27 mouse cellular contexts compared by ENCODE assay signal in genomic region chr3:36530781-36531180, GRCm38 (mm10). TPM values are rescaled to one million over a fixed set of nuclear protein-coding genes. Genes with fewer than 3 reads are reported as not detected.
DNase-seq lines count a peak whose midpoint lies in the region; ATAC-seq and TF ChIP-seq lines count a peak whose summit lies in the region.
"Had no signal": no experiment of that assay in that cellular context is flagged by ENCODE, and none has a peak within 500 bp of the region (broad histone marks: within the 10 kb centered on the region; RNA-seq: fewer than 3 reads in every experiment).

No protein-coding gene starts in this region.

- no peaks in the 10 kb centered on the region for H3K36me3 ChIP-seq in heart, postnatal 0 days (replicated peaks; ENCODE audit: control insufficient read depth, insufficient read depth, low read length)
- no peaks in the 10 kb centered on the region for H3K36me3 ChIP-seq in kidney, embryonic 14.5 days (ENCODE audit: control insufficient read depth, insufficient read depth, low read length)
- H3K36me3 ChIP-seq: hindbrain, embryonic 15.5 days; limb, embryonic 13.5 days; liver, embryonic 13.5 days; stomach, embryonic 15.5 days had no signal

- peak overlapping the region; percentile 79 for H3K27ac ChIP-seq in heart, postnatal 0 days (ENCODE audit: low read depth)
- H3K27ac ChIP-seq in kidney, embryonic 14.5 days (ENCODE audit: low read depth, low read length), result no peak overlapping the region
- H3K27ac ChIP-seq: gastrocnemius, adult 2 months; hindbrain, embryonic 15.5 days; layer of hippocampus, adult 2 months; limb, embryonic 13.5 days; liver, embryonic 13.5 days; stomach, embryonic 15.5 days had no signal

- H3K4me2 ChIP-seq in heart, postnatal 0 days (ENCODE audit: low read depth, low read length), result peak overlapping the region; percentile 10
- H3K4me2 ChIP-seq in kidney, embryonic 14.5 days (replicated peaks; ENCODE audit: low read depth, low read length), result no peak overlapping the region
- H3K4me2 ChIP-seq: hindbrain, embryonic 15.5 days; liver, embryonic 13.5 days; midbrain, embryonic 11.5 days had no signal

- peaks cover 27% of the 10 kb centered on the region for H3K4me1 ChIP-seq in heart, postnatal 0 days (ENCODE audit: control insufficient read depth, insufficient read depth)
- H3K4me1 ChIP-seq in kidney, embryonic 14.5 days (ENCODE audit: control insufficient read depth, insufficient read depth, low read length), result no peaks in the 10 kb centered on the region

- no peaks in the 10 kb centered on the region for H3K27me3 ChIP-seq in heart, postnatal 0 days (ENCODE audit: control insufficient read depth, insufficient read depth, low read length)
- H3K27me3 ChIP-seq in kidney, embryonic 14.5 days (ENCODE audit: control insufficient read depth, insufficient read depth, low read length), result no peaks in the 10 kb centered on the region
- H3K27me3 ChIP-seq: hindbrain, embryonic 15.5 days; stomach, embryonic 15.5 days had no signal

- peak; percentile 59 for ATAC-seq in heart, postnatal 0 days (ENCODE audit: insufficient read depth, low read depth)
- ATAC-seq in kidney, embryonic 14.5 days (ENCODE audit: low FRiP score, low TSS enrichment), result no peak

- intact Hi-C loops in heart, postnatal 25 days (cut with DNase I), result no loop called here
- intact Hi-C loops in gastrocnemius, postnatal 14 days (cut with DNase I; ENCODE audit: low total_unique reads), result no loop called here

- no peaks in the 10 kb centered on the region for H3K9me3 ChIP-seq in heart, postnatal 0 days (replicated peaks; ENCODE audit: control insufficient read depth, low read length)
- 0 out of 2 replicates have a peak, but pooled peaks cover 3% of the 10 kb centered on the region for H3K9me3 ChIP-seq in kidney, embryonic 14.5 days (ENCODE audit: control insufficient read depth, low read length)
- H3K9me3 ChIP-seq: hindbrain, embryonic 15.5 days; limb, embryonic 13.5 days; liver, embryonic 13.5 days; stomach, embryonic 15.5 days had no signal

- TF ChIP-seq CTCF in heart, postnatal 0 days (IDR thresholded peaks at IDR 0.05; ENCODE audit: low read depth), result no peak

- no peak for TF ChIP-seq EP300 in heart, postnatal 0 days (IDR thresholded peaks at IDR 0.05; ENCODE audit: low read depth)

- DNase-seq in heart, adult 11 months, result peak; percentile 80
- DNase-seq in heart, postnatal 25 days (ENCODE audit: low spot score), result no peak
- no peak for DNase-seq in heart, postnatal 0 days (ENCODE audit: low spot score)
- DNase-seq in heart, postnatal 4 days, result no peak
- DNase-seq in 3134 (ENCODE audit: extremely low read depth, insufficient read length, low spot score) (peak; percentile 21), ES-CJ7 (ENCODE audit: low read depth, low spot score) (peak; percentile 44)
- no peak for DNase-seq in gastrocnemius, postnatal 14 days
- DNase-seq: adrenal gland, postnatal 36 days; cerebellum, adult 11 months; gastrocnemius, adult 2 months; kidney, adult 8-10 months; kidney, postnatal 25 days; layer of hippocampus, postnatal 36 days; liver, embryonic 13.5 days; thymus, postnatal 25 days had no signal

- no peak overlapping the region for H3K9ac ChIP-seq in heart, postnatal 0 days (replicated peaks; ENCODE audit: low read depth, low read length)
- no peak overlapping the region for H3K9ac ChIP-seq in kidney, embryonic 14.5 days (ENCODE audit: low read depth, low read length)
- H3K9ac ChIP-seq: hindbrain, embryonic 15.5 days; limb, embryonic 13.5 days; liver, embryonic 13.5 days; stomach, embryonic 15.5 days had no signal

- no peak overlapping the region for H3K4me3 ChIP-seq in heart, postnatal 0 days (ENCODE audit: low read depth, low read length)
- no peak overlapping the region for H3K4me3 ChIP-seq in kidney, embryonic 14.5 days (ENCODE audit: low read length)
- H3K4me3 ChIP-seq: gastrocnemius, adult 2 months; hindbrain, embryonic 15.5 days; layer of hippocampus, adult 2 months; liver, embryonic 13.5 days; stomach, embryonic 15.5 days had no signal

- 30% methylated on average over 5 of the region's 5 CpGs for WGBS in heart, postnatal 0 days
- WGBS in kidney, embryonic 14.5 days, result 81% methylated on average over 5 of the region's 5 CpGs

RNA-seq across cellular contexts. Expression of gene Gm11549, which starts 9.2 kb away (rescaled TPM):
- not detected for total RNA-seq in heart, postnatal 25 days (2021)
- 0.66 TPM in 1 of 2 replicates, not detected in the other for total RNA-seq in heart, postnatal 0 days (2014; rRNA removed; ENCODE audit: low replicate concordance)
- polyA plus RNA-seq in heart, postnatal 0 days (2015; fragmentation: Nextera tagmentation; extraction: Ambion mirVana), result 0.07 and 0.26 TPM in 2 replicates
- total RNA-seq in heart, postnatal 4 days (2021), result under 1 TPM; 0.09 to 0.12 TPM
- polyA plus RNA-seq in kidney, embryonic 14.5 days (2014; fragmentation: Nextera tagmentation; extraction: Ambion mirVana), result not detected in 2 replicates
- under 1 TPM in 1 of 2 experiments, not detected in 1; 0.06 TPM for total RNA-seq in gastrocnemius, postnatal 14 days (2021)
- total RNA-seq: adrenal gland, adult 18-20 months; adrenal gland, postnatal 36 days; gastrocnemius, adult 2 months; hematopoietic stem cell, adult 5-6 weeks; megakaryocyte progenitor cell, adult 5-6 weeks had no signal
- polyA plus RNA-seq: gonadal fat pad, adult 2 months; liver, embryonic 13.5 days had no signal

RNA-seq across cellular contexts. Expression of gene Exosc9, which starts 21.6 kb away (rescaled TPM):
- total RNA-seq in heart, postnatal 25 days (2021), result 10 to 100 TPM; 19.4 to 20.1 TPM
- 22.6 and 31.7 TPM in 2 replicates for total RNA-seq in heart, postnatal 0 days (2014; rRNA removed; ENCODE audit: low replicate concordance)
- 39.6 and 40.9 TPM in 2 replicates for polyA plus RNA-seq in heart, postnatal 0 days (2015; fragmentation: Nextera tagmentation; extraction: Ambion mirVana)
- 10 to 100 TPM; 29.8 to 32.0 TPM for total RNA-seq in heart, postnatal 4 days (2021)
- polyA plus RNA-seq in kidney, embryonic 14.5 days (2014; fragmentation: Nextera tagmentation; extraction: Ambion mirVana), result 69.1 and 77.0 TPM in 2 replicates
- total RNA-seq in gastrocnemius, postnatal 14 days (2021), result 10 to 100 TPM; 17.0 to 18.3 TPM

RNA-seq across cellular contexts. Expression of gene Ccna2, which starts 41.2 kb away (rescaled TPM):
- total RNA-seq in heart, postnatal 25 days (2021), result 1 to 10 TPM; 1.3 to 1.6 TPM
- 172 and 290 TPM in 2 replicates for total RNA-seq in heart, postnatal 0 days (2014; rRNA removed; ENCODE audit: low replicate concordance)
- 41.9 and 44.0 TPM in 2 replicates for polyA plus RNA-seq in heart, postnatal 0 days (2015; fragmentation: Nextera tagmentation; extraction: Ambion mirVana)
- 100 to 1,000 TPM in 1 of 2 experiments, 10 to 100 TPM in 1; 95.4 to 106 TPM for total RNA-seq in heart, postnatal 4 days (2021)
- polyA plus RNA-seq in kidney, embryonic 14.5 days (2014; fragmentation: Nextera tagmentation; extraction: Ambion mirVana), result 201 and 230 TPM in 2 replicates
- total RNA-seq in gastrocnemius, postnatal 14 days (2021), result 1 to 10 TPM; 7.4 to 7.7 TPM

RNA-seq across cellular contexts. Expression of gene 1810062G17Rik, which starts 55.0 kb away (rescaled TPM):
- total RNA-seq in heart, postnatal 25 days (2021), result under 1 TPM in 1 of 2 experiments, not detected in 1; 0.31 TPM
- total RNA-seq in heart, postnatal 0 days (2014; rRNA removed; ENCODE audit: low replicate concordance), result 6.2 TPM in 1 of 2 replicates, not detected in the other
- polyA plus RNA-seq in heart, postnatal 0 days (2015; fragmentation: Nextera tagmentation; extraction: Ambion mirVana), result 1.2 and 1.8 TPM in 2 replicates
- total RNA-seq in heart, postnatal 4 days (2021), result under 1 TPM; 0.50 to 0.91 TPM
- polyA plus RNA-seq in kidney, embryonic 14.5 days (2014; fragmentation: Nextera tagmentation; extraction: Ambion mirVana), result 1.8 and 2.1 TPM in 2 replicates
- under 1 TPM in 1 of 2 experiments, not detected in 1; 0.39 TPM for total RNA-seq in gastrocnemius, postnatal 14 days (2021)
- total RNA-seq: gastrocnemius, adult 2 months; hematopoietic stem cell, adult 5-6 weeks; layer of hippocampus, adult 2 months; layer of hippocampus, postnatal 36 days; midbrain, postnatal 0 days had no signal
- polyA plus RNA-seq: neural tube, embryonic 14.5 days had no signal

RNA-seq across cellular contexts. Expression of gene Anxa5, which starts 55.1 kb away (rescaled TPM):
- 100 to 1,000 TPM; 136 to 138 TPM for total RNA-seq in heart, postnatal 25 days (2021)
- total RNA-seq in heart, postnatal 0 days (2014; rRNA removed; ENCODE audit: low replicate concordance), result 162 and 218 TPM in 2 replicates
- 261 and 263 TPM in 2 replicates for polyA plus RNA-seq in heart, postnatal 0 days (2015; fragmentation: Nextera tagmentation; extraction: Ambion mirVana)
- 100 to 1,000 TPM; 250 to 254 TPM for total RNA-seq in heart, postnatal 4 days (2021)
- 224 and 244 TPM in 2 replicates for polyA plus RNA-seq in kidney, embryonic 14.5 days (2014; fragmentation: Nextera tagmentation; extraction: Ambion mirVana)
- total RNA-seq in gastrocnemius, postnatal 14 days (2021), result 100 to 1,000 TPM in 1 of 2 experiments, 10 to 100 TPM in 1; 80.6 to 104 TPM

Comparison
In these comparisons a context has a peak if more than half of its experiments do, and no peak if none do; other contexts are left out.
1. DNase-seq: peak in heart, adult 11 months (single experiment), 3134 (single experiment) and ES-CJ7 (single experiment); none in heart, postnatal 25 days (single experiment), heart, postnatal 0 days (single experiment), heart, postnatal 4 days (single experiment) and gastrocnemius, postnatal 14 days (single experiment).
2. RNA of gene Ccna2, which starts 41.2 kb away (total RNA-seq): 172 to 290 TPM in heart, postnatal 0 days and 95.4 to 106 TPM in heart, postnatal 4 days; 7.4 to 7.7 TPM in gastrocnemius, postnatal 14 days and 1.3 to 1.6 TPM in heart, postnatal 25 days; every median in the first group is over 10 times any median in the second.